Mouse (Mus musculus) stomach, postnatal 0 days (tissue): Measurements from ENCODE around the gene Myl6b.

Experiments used
- CTCF ChIP-seq: IDR thresholded peaks from 2 replicates; pipeline ENCODE4 v1.5.1; 2016; ENCODE audit warnings: antibody characterized with exemption, low read depth, mild to moderate bottlenecking, moderate library complexity
- EP300 ChIP-seq: optimal IDR thresholded peaks from 2 replicates; pipeline ENCODE3; 2016; ENCODE audit warnings: antibody characterized with exemption

GRCm38 (mm10) chr10:128545570-128545898 lies 47.0 kb upstream of the Myl6b start:
- no peak for TF ChIP-seq CTCF
- no peak for TF ChIP-seq EP300
